Mouse (Mus musculus): ENCODE results near the gene Bub3. TPM values are rescaled to one million over a fixed set of nuclear protein-coding genes. Genes with fewer than 3 reads are reported as not detected.

Bub3 gene
- 257 TPM in 2 replicates for polyA plus RNA-seq (2014; fragmentation: Nextera tagmentation; extraction: Ambion mirVana)

GRCm38 (mm10) chr7:131559986-131560696 lies at the start of gene Bub3:
Gene Bub3 (plus strand): TSS chr7:131560222.
- Histone ChIP-seq H3K27ac (ENCODE audit: low read depth, low read length) (peak within 1 kb of the TSS; percentile 24), H3K4me1 (ENCODE audit: control insufficient read depth, insufficient read depth, low read length) (peaks cover 11% of the 10 kb centered on the region), H3K9ac (ENCODE audit: low read length) (peak within 1 kb of the TSS; percentile 89), H3K36me3 (ENCODE audit: control insufficient read depth, insufficient read depth, low read length) (0 out of 2 replicates have a peak, but pooled peaks cover 3% of the 10 kb centered on the region), H3K27me3 (ENCODE audit: control insufficient read depth, insufficient read depth, low read length) (peaks cover 37% of the 10 kb centered on the region), H3K9me3 (ENCODE audit: control insufficient read depth, low read length) (no peaks in the 10 kb centered on the region), H3K4me2 (ENCODE audit: low read depth) (peak within 1 kb of the TSS; percentile 59), H3K4me3 (ENCODE audit: low read depth, low read length) (peak within 1 kb of the TSS; percentile 80)
- peak; percentile 93 for DNase-seq (ENCODE audit: low spot score)
- peak; percentile 88 for ATAC-seq (ENCODE audit: insufficient read depth, low FRiP score, low TSS enrichment)
- WGBS: under 1% methylated on average over 43 of the region's 51 CpGs

GRCm38 (mm10) chr7:131539979-131540378 lies 20.0 kb upstream of the Bub3 start:
- Histone ChIP-seq H3K4me2 (ENCODE audit: low read depth) (no peak overlapping the region), H3K9ac (ENCODE audit: low read length) (no peak overlapping the region), H3K36me3 (ENCODE audit: control insufficient read depth, insufficient read depth, low read length) (no peaks in the 10 kb centered on the region), H3K27ac (ENCODE audit: low read depth, low read length) (no peak overlapping the region), H3K27me3 (ENCODE audit: control insufficient read depth, insufficient read depth, low read length) (peaks cover 52% of the 10 kb centered on the region), H3K4me1 (ENCODE audit: control insufficient read depth, insufficient read depth, low read length) (peaks cover 20% of the 10 kb centered on the region), H3K9me3 (ENCODE audit: control insufficient read depth, low read length) (no peaks in the 10 kb centered on the region), H3K4me3 (ENCODE audit: low read depth, low read length) (no peak overlapping the region)
- WGBS: 0% methylated on average over 7 of the region's 7 CpGs
- no peak for ATAC-seq (ENCODE audit: insufficient read depth, low FRiP score, low TSS enrichment)
- DNase-seq (ENCODE audit: low spot score): peak; percentile 87

- Histone ChIP-seq H3K36me3 (ENCODE audit: control insufficient read depth, insufficient read depth, low read length) (no peaks in the 10 kb centered on the region), H3K9ac (ENCODE audit: low read length) (peak overlapping the region; percentile 35), H3K4me3 (ENCODE audit: low read depth, low read length) (peak overlapping the region; percentile 39), H3K27me3 (ENCODE audit: control insufficient read depth, insufficient read depth, low read length) (peaks cover 66% of the 10 kb centered on the region), H3K9me3 (ENCODE audit: control insufficient read depth, low read length) (no peaks in the 10 kb centered on the region), H3K4me2 (ENCODE audit: low read depth) (peak overlapping the region; percentile 72), H3K4me1 (ENCODE audit: control insufficient read depth, insufficient read depth, low read length) (peaks cover 20% of the 10 kb centered on the region), H3K27ac (ENCODE audit: low read depth, low read length) (peak overlapping the region; percentile 27; the same call in 1 of the 2 replicates)
- no peak for DNase-seq (ENCODE audit: low spot score)
- no peak for ATAC-seq (ENCODE audit: insufficient read depth, low FRiP score, low TSS enrichment)
- WGBS: 2% methylated on average over 41 of the region's 41 CpGs
These were observed 18.6 kb upstream of the Bub3 start for GRCm38 (mm10) chr7:131541184-131542114.

GRCm38 (mm10) chr7:131542115-131542871 lies 17.7 kb upstream of the Bub3 start, which contains the start of gene Hmx3:
Gene Hmx3 (plus strand): TSS chr7:131542867.
- no peaks in the 10 kb centered on the region for H3K9me3 ChIP-seq (ENCODE audit: control insufficient read depth, low read length)
- peaks cover 75% of the 10 kb centered on the region for H3K27me3 ChIP-seq (ENCODE audit: control insufficient read depth, insufficient read depth, low read length)
- H3K4me2 ChIP-seq (ENCODE audit: low read depth): peak within 1 kb of the TSS; percentile 72
- DNase-seq (ENCODE audit: low spot score) (peak; percentile 72), ATAC-seq (ENCODE audit: insufficient read depth, low FRiP score, low TSS enrichment) (peak; percentile 69; the same call in 1 of the 2 replicates)
- H3K36me3 ChIP-seq (ENCODE audit: control insufficient read depth, insufficient read depth, low read length): no peaks in the 10 kb centered on the region
- peak within 1 kb of the TSS; percentile 35 for H3K9ac ChIP-seq (ENCODE audit: low read length)
- H3K4me1 ChIP-seq (ENCODE audit: control insufficient read depth, insufficient read depth, low read length): peaks cover 20% of the 10 kb centered on the region
- peak within 1 kb of the TSS; percentile 39 for H3K4me3 ChIP-seq (ENCODE audit: low read depth, low read length)
- peak within 1 kb of the TSS; percentile 27 for H3K27ac ChIP-seq (ENCODE audit: low read depth, low read length)
- under 1% methylated on average over 64 of the region's 65 CpGs for WGBS

DNA sequence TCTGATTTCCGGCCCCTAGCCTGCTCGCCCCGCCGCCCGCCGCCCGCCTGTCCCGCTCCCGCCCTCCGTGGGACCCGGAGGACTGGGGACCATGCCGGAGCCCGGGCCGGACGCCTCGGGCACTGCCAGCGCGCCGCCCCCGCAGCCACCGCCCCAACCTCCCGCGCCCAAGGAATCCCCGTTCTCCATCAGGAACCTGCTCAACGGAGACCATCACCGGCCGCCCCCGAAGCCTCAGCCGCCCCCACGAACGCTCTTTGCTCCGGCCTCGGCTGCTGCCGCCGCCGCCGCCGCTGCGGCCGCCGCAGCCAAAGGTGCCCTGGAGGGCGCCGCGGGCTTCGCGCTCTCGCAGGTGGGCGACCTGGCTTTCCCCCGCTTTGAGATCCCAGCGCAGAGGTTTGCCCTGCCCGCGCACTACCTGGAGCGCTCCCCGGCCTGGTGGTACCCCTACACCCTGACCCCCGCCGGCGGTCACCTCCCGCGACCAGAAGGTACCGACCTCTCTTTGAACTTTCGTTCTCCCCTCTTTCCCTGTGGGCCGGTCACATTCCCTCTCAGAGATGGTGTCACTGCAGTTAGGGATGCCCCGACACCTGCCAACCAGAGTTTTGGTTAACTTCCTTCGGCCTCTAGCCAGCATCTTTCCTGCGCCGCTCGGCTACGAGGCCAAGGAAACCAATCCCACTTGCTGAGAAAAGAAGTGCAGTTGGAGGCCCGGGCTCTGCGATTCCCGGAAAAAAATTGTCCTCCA lies 17.0 kb upstream of the Bub3 start:
- ATAC-seq (ENCODE audit: insufficient read depth, low FRiP score, low TSS enrichment) (peak; percentile 28; the same call in 1 of the 2 replicates), DNase-seq (ENCODE audit: low spot score) (peak; percentile 60)
- Histone ChIP-seq H3K36me3 (ENCODE audit: control insufficient read depth, insufficient read depth, low read length) (no peaks in the 10 kb centered on the region), H3K27me3 (ENCODE audit: control insufficient read depth, insufficient read depth, low read length) (peaks cover 82% of the 10 kb centered on the region), H3K4me3 (ENCODE audit: low read depth, low read length) (peak overlapping the region; percentile 39), H3K9ac (ENCODE audit: low read length) (peak overlapping the region; percentile 35), H3K4me1 (ENCODE audit: control insufficient read depth, insufficient read depth, low read length) (peaks cover 20% of the 10 kb centered on the region), H3K27ac (ENCODE audit: low read depth, low read length) (peak overlapping the region; percentile 27; the same call in 1 of the 2 replicates), H3K4me2 (ENCODE audit: low read depth) (peak overlapping the region; percentile 72), H3K9me3 (ENCODE audit: control insufficient read depth, low read length) (no peaks in the 10 kb centered on the region)
- under 1% methylated on average over 68 of the region's 71 CpGs for WGBS

- ATAC-seq (ENCODE audit: insufficient read depth, low FRiP score, low TSS enrichment): no peak
- peak overlapping the region; percentile 72 for H3K4me2 ChIP-seq (ENCODE audit: low read depth)
- H3K4me3 ChIP-seq (ENCODE audit: low read depth, low read length): peak overlapping the region; percentile 39
- H3K27me3 ChIP-seq (ENCODE audit: control insufficient read depth, insufficient read depth, low read length): peaks cover 88% of the 10 kb centered on the region
- H3K9ac ChIP-seq (ENCODE audit: low read length): peak overlapping the region; percentile 33; the same call in 1 of the 2 replicates
- H3K36me3 ChIP-seq (ENCODE audit: control insufficient read depth, insufficient read depth, low read length): no peaks in the 10 kb centered on the region
- H3K27ac ChIP-seq (ENCODE audit: low read depth, low read length): peak overlapping the region; percentile 37; the same call in 1 of the 2 replicates
- peak; percentile 64 for DNase-seq (ENCODE audit: low spot score)
- H3K4me1 ChIP-seq (ENCODE audit: control insufficient read depth, insufficient read depth, low read length): peaks cover 20% of the 10 kb centered on the region
- H3K9me3 ChIP-seq (ENCODE audit: control insufficient read depth, low read length): no peaks in the 10 kb centered on the region
- WGBS: under 1% methylated on average over 75 of the region's 75 CpGs
These were observed 16.2 kb upstream of the Bub3 start for GRCm38 (mm10) chr7:131543623-131544481.

GRCm38 (mm10) chr7:131544871-131545270 lies 15.2 kb upstream of the Bub3 start:
- H3K9ac ChIP-seq (ENCODE audit: low read length): no peak overlapping the region
- H3K4me2 ChIP-seq (ENCODE audit: low read depth): no peak overlapping the region
- DNase-seq (ENCODE audit: low spot score): no peak
- H3K4me3 ChIP-seq (ENCODE audit: low read depth, low read length): no peak overlapping the region; the same call in 1 of the 2 replicates
- H3K36me3 ChIP-seq (ENCODE audit: control insufficient read depth, insufficient read depth, low read length): no peaks in the 10 kb centered on the region
- WGBS: 3% methylated on average over 5 of the region's 5 CpGs
- no peak overlapping the region for H3K27ac ChIP-seq (ENCODE audit: low read depth, low read length)
- H3K9me3 ChIP-seq (ENCODE audit: control insufficient read depth, low read length): no peaks in the 10 kb centered on the region
- ATAC-seq (ENCODE audit: insufficient read depth, low FRiP score, low TSS enrichment): no peak
- H3K4me1 ChIP-seq (ENCODE audit: control insufficient read depth, insufficient read depth, low read length): peaks cover 20% of the 10 kb centered on the region
- peaks cover 96% of the 10 kb centered on the region for H3K27me3 ChIP-seq (ENCODE audit: control insufficient read depth, insufficient read depth, low read length)
